Mouse (Mus musculus) kidney, adult 11 months (tissue): Measurements from ENCODE around the gene Map4k4.

Experiments used
- DNase-seq: peaks from one replicate; pipeline ENCODE4 v3.0.0; 2022

Gene Map4k4

DNA sequence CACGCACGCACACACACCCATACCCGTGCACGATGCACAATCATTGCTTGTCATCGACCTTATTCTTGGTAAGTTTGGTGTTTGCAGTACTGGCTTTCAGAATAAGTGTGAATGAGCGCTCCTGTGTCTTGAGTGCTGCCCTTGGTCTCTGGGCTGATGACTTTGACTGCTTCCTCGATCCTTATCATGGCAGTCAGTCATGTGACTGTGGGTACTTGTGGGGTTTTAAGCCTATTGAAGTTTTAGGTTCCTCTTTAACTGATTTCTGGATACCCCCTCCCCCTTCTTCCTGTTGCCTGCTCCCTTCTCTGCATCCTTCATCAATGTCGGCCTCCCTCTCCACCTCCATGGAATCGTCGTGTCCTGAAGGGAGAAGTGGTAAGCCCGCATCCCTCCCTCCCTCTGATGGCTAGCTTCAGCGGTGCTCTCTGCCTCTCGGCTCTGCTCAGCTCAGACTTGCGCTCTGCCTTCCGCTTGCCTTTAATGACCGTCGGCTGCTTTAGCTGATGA lies 107.3 kb downstream of the Map4k4 start:
- DNase-seq: no peak

DNA sequence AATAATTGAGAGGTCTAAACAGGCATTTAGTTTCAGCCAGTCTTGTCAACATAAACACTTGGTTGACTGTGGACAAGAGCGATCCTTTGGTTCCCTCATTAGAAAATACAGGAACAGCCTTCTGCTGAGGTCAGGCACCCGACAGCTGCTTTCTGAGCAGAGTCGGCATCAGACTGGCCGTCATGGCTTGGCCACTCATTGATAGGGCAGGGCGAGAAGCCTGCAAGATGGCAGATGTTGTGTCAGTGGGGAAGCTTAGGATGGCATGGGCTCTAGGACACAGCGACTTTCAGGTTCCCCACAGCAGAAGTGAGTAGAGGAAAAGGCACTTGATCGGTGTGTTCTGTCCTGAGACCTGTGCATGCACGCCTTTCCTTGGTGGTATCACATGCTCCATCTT lies 112.0 kb downstream of the Map4k4 start:
- DNase-seq: no peak

DNA sequence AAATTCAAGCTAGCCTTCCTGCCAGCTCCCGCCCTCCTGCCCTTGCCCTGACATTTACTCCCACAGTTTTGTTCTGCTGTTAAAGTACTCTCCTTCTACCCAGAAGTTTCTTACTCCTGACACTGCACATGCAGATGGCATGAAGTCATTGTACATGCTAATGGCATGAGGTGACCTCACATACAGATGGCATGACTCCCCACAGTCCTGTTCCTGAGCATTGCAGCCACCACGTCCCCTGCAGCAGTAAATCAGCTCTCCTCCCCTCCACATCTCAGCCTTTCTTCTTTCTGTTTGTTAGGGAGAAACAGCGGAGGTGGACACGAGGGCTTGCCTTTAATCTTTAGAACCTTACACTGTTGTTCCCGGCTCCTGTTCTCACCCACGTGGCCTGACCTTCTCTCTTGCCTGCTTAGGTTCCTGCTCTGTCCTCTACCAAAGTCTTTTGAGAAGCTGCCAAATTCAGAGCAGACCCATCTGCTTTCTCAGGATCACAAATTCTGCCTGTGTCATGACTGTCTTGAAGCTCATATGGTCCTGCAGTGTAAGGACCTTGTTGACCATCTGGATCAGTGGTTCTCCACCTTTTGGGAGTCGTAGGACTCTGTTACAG lies 114.5 kb downstream of the Map4k4 start:
- no peak for DNase-seq

DNA sequence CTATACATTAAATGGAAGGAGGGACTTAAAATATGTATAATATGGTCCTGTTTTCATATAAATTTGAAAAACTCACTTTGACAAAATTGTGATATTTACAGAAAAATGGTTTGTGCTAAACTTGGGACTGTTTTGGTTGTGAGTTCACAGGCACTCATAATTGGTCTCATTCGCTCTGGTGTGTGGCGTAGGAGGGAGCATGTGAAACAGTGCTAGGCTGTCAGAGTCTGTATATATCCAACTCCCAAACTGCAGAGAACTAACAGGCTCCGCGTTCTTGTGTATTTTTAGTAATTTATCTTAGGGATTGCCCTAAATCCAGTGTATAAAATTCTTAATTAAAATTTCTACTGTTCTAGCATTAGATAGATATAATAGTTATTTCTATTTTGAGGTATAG lies 120.9 kb downstream of the Map4k4 start:
- no peak for DNase-seq

DNA sequence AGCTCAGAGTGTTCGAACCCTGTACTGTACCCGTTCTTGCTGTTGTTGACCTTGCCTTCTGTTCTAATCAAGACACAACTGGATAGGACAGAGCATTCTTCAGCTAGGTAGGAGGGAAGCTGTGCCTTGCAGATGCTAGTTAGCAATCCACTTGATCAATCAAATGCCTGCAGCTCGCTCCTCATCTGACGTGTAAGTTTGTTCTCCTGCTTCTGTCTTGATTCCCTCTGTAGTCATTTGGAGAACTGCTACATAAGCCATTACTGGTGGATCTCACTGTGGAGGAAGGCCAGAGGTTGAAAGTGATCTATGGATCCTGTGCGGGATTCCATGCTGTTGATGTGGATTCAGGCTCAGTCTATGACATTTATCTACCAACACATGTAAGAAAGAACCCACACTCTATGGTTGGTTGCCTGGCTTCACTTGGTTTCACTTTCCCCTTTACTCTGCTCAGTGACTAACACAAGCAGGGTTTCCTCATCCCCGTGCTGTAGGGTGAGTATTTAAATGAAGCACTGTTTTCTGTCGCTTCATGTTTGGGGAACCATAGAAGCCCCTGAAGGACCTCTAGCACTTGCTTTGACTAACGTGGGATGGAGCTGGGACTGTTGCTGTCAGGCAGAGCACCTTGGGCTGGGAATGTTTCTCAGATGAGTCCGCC lies 121.9 kb downstream of the Map4k4 start:
- no peak for DNase-seq

DNA sequence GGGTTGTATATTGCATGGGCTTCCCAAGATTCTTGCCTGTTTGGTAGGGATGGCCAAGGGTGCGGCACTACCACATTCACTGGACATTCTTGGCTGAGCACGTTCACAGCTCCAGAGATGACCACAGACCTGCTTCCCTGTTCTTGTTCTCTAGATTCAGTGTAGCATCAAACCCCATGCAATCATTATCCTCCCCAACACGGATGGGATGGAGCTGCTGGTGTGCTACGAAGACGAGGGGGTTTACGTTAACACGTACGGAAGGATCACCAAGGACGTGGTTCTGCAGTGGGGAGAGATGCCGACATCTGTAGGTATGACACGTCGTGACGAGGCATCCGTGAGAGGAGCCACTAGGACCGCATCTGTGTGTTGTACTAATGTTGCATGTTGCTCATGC lies 122.5 kb downstream of the Map4k4 start:
- DNase-seq: no peak

DNA sequence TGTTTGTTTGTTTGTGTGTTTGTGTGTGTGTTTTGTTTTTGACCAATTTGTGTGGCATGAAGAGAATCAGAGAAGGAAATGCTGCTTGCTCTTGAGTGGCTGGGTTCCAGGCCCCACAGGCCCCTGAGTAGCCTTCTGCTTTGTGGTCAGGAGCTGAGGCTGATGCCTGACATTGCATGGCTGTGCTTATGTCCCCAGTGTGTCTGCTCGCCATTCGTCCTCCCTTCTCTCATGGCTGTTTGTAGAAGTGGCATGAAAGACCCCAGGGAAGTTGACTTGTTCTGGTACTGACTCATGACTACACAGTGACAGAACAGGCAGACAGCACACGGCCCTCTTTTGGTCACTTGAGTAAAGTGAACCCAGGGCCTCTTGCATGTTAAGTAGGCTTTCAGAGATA lies 123.0 kb downstream of the Map4k4 start:
- DNase-seq: no peak

DNA sequence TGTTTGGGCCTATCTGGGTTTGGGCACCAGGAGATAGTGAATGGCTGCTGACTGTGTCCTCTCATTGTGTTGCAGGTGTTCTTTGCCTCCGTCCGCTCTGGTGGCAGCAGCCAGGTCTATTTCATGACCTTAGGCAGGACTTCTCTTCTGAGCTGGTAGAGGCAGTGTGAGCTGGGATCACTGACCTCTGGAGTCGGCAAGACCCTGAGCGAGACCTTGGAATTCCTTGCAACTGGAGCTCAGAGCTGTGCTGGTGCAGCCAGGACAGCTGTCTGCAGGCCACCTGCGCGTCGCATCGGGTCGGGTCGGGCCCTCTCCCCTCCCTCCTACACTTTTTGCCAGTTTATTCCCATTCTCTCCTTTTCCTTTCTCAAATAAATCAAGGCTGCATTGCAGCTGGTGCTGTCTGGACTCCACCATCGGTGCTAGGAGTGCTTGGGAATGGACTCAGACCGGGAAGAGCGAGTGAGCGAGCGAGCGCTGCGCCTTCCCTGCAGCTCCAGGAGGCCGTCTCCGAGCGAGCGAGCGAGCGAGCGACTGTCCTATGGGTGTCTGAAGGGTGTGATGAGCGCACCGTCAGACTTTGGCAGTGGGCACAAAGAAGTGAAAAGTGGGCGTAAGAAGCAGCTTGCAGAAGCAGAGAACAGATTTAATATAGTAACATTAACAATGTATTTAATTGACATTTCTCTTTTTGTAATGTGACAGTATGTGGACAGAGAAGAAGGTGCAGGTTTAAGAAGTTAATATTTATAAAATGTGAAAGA lies 124.0 kb downstream of the Map4k4 start:
- DNase-seq: no peak

DNA sequence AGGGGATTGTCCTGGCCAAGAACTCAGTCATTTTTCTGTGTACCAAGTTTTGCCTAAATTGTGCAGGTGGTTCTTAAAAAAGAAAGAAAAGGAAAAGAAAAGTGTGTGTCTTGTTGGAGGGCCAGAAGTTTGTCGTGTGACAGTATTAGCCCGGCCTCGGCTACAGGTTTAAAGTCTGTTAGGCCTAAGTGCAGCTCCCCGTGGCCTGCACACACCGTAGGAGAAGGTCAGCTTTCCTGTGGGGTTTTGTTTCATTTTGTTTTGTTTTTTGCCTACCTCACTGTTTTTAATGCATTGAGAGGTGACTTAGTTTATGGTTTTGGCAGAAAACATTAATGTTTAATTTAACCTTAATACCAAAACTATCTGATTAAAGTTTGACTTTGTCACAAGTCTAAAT lies 124.7 kb downstream of the Map4k4 start:
- no peak for DNase-seq

DNA sequence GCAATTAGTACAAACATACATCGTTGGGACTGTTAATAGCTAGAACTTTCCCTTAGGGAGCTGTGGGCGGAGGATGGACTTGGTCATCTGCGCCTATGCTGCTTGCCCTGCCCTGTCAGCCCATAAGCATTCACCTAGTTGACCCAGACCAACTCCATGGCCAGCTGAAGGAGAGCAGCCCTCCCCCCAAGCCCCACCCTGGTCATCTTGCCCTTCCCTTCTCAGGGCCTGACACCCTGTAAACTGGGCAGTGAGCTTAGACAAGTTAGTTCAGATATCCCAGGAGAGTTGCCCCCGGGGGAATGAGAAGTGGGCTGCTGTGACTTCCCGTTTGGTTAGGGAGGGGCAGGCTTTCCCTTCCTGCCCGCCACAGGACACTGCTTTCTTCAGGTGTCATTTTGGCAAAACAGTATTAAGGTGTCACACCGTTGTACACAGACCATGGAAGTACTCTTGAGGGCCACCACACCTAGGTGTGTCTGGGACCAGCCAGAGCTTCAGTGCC lies 126.5 kb downstream of the Map4k4 start:
- no peak for DNase-seq

DNA sequence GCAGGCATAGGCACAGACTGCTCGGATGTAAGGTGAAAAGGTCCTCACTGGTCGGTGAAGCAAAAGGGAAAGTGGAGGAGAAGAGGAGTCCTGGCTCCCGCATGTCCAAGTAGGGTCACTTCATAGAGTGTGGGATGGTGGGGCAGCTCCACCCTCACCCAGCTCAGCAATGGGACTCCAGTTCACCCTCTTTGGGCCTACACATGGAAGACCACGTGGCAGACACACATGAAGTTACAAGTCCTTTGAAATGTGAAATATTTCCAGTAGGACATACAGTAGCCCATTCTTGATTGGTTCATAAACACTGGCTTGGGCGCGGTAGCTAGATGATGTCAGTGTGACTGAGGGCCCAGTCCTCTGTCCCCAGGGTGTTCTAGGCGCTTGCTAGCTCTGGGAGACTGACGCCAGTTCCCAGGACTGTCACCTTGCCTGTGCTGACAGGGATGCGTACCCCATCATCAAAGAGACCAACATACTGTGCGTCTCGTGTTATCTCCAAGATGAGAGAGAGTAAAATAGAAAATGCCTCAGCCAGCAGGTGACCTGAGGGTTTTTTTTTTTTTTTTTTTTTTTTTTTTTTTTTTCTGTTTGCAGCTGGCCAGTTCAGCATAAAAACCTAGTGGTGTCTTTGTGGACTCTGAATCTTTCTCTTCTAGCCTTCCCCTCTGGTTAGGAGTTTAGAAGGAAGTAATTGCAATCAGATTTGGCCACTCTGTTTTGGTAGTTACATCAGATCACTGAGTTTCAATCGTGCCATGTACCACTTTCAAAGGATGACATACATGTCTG lies 127.7 kb downstream of the Map4k4 start:
- no peak for DNase-seq

DNA sequence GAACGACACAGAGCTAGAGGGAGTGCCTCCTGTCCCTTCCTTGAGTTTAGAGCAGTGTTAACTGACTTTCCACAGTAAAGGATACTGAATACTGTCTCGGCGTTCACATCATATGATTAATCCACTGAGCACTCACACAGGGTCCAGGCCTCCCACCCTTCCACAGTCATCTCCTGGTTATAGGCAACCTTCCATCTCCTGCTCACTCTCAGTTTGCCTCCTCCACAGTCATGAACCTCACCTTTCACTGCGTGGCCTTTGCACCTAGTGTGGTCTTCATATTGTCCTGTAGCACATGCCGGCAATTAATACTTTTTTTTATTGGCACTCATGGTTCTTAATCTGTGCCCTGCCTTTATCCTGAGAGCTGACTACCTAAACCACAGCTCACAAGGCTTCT lies 128.9 kb downstream of the Map4k4 start:
- no peak for DNase-seq

DNA sequence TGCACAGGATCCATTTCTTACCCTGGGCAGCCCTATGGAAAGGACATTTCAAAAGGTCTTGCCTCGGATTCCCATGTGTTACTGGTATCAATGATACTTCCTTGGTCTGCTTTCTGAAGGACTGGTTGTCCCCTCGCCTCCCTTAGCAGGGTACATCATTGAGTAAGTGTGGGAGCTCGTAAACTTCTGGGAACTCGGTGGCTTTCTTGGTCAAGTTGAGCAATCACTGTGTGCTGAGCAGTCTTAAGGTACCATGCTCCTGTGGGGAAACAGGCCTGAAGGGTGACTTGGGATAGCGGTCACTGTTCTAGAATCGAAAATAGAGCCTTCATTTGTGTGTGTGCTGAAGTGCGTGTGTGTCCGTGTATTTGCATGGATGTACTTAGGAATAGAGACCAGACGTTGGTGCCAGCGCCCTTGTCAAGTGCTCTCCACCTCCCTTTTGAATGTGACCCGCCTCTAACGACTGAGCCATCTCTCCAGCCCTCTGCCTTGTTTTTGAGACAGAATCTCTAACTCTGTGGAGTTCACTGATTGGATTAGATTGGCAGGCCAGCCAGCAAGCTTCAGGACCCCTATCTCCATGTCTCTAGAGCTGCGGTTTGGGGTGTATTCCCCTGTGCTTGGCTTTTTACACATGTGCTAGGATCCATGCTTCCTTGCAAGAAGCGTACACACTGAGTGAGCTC lies 129.7 kb downstream of the Map4k4 start:
- no peak for DNase-seq

DNA sequence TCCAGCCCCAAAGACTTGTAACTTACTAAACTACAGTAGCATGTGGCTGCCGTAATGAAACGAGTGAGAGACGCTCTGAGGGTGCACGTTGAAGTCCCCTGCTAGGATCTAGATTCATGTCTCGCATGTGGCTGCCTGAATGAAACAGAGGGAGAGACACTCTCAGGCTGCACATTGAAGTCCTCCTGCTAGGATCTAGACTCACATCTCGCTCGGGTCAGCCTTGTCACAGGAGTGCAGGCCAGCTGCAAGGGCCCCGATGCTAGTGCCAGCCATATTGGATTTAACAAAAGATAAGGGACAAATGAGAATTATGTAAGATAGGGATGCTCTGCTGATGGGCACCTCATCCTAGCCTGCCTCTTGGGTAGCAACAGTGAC lies 130.3 kb downstream of the Map4k4 start:
- no peak for DNase-seq

DNA sequence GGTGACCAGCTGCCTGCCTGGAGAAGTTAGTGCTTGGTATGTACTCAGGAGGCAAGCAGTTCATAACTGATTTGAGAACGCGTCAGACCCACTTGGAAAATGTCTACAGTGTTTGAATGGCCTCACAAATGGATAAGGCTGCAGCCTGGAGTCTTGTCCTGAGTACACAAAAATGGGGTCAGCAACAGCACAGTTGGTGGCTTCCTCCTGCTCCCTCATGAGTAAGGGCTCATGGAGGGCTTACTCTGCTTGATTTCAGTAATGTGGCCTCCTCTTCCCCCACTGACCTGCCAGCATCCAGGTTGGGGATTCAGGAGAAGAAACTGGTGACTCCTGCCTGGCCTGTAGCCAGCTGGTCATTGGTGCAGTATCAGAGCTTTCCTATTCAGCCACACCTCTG lies 130.9 kb downstream of the Map4k4 start:
- no peak for DNase-seq

DNA sequence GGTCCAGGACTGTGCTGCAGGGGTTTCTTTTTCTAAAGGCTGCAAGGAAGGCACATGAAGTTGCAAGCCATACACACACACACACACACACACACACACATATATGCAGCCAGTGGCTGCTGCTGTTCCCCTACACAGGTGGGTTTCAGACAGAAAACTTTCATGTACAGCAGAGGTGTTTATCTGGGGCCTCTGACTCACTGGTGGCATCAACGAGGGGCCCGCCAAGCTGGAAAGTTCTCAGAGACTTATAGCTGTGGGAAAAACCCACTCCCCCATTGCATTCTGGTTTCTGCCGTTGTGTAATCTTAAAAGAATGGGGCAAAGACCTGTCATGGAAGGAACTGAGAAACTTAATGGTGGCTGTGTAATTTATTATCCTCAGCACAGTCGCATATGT lies 132.6 kb downstream of the Map4k4 start:
- no peak for DNase-seq

DNA sequence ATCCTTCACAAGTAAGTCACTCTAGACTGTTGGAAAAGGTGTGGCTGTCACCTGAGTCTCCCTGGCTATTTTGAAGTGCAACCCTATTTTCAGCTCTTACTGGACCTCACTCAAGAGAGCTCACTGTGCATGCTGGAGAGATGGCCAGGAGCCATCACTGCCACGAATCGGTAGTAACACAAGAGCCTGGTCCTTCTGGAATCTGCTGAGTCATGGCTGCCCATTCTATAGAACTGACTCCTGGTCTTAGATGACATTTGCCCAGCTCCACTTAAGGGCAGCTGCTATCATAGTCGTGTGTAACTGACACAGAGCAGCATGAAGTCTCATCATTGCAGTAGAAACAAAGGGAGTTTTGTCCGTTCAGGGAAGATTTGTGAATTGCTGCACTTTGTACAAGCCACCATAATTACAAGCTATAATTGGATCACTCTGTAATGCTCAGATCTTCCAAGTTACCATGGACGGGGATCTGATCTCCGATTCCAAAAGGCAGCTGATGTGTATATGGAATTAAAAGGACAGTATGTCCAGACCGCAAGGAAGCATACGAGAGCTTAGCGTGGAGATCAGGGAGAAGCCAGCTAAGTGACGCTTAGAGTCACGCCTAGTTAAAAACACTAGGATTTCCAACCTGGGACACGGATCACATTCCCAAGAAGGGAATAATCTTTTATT lies 133.2 kb downstream of the Map4k4 start:
- DNase-seq: no peak

DNA sequence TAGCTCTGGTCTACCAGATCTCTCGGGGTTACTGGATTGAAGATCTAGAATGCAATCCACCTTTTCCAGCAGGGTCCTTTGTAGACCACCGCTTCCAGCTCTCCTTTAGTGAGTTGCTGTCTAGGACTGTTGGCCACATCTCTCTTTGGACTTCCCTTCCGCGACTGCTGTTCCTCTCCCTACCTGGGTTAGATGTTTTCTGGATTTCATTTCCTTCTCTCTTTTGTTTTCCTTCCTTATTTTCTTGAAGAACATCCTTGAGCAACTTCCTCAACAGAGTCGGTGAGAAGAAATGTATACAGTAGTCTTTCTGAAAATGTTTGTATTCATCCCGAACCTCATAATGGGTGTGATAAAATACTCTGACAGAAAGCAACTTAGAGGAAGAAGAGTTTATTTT lies 137.1 kb downstream of the Map4k4 start:
- no peak for DNase-seq

DNA sequence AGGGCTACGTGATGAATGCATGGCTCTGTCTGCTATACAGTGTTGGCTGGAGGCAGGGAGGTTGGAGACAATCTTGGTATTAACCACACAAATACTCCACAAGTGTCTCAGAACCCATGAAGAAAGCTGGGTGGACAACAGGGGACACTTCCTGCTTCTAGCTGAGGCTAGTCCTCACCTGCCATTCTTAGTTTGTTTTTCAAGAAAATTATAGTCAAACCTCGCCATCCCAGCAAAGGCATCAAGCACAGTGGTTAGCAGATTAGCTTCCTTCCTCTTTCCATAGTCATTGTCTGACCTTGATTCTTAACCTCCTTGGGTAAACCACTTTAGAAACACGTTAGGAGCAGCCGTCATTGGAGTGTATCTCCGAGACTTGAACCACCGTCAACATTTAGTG lies 145.0 kb downstream of the Map4k4 start:
- no peak for DNase-seq

DNA sequence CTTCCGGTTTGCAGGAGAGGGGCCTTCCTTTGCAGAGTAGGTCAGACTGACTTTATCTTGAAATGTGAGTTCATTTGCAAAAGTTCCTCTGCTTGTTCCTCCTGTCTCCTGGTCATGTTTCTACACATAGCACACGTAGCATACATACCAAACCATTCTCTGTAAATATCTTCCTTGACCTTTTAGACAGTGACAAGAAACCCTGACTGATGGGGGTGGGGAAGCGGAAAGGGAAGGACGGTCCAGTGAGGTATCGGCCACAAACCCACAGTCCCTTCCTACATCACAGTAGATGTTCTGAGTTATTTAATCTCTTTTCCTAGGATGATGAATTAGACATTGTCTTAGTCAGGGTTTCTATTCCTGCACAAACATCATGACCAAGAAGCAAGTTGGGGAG lies 145.9 kb downstream of the Map4k4 start:
- no peak for DNase-seq

DNA sequence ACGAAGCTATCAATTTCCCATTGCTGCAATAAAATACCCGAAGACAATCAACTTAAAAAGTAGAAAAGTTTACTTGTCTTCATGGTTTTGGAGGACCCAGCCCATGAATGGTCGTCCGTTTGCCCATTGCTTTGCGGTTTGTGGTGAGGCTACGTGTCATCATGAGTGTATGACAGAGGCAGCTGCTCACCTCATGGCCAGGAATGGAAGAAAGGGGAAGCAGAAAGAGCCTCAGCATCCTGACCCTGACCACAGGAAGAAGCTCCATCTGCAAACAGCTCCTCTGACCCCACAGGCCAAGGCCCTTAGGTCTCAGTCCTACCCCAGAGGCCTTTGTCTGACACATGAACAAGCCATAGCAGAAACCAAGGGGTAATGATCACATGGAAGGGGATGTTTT lies 150.4 kb downstream of the Map4k4 start:
- DNase-seq: no peak

DNA sequence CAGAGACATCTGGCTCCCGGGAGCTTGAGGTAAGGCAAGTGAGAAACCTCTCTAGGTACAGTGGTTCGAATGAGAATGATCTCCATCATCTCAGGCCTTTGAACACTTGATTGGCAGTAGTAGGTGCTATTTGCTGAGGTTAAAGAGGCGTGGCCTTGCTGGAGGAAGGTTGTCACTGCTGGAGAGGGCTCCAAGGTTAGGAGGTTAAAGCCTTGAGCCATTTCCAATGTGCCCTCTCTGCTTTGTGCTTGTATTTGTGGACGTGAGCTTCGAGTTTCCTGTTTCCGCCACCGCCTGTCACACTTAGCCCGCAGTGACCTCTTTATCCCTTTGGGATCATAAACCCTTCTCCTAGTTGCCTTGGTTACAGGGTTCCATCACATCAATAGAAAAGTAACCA lies 151.4 kb downstream of the Map4k4 start:
- DNase-seq: no peak
